Mouse (Mus musculus): ENCODE data around the gene Zfp553.
"Not testable (repeated sequence)": the region's sequence is repeated elsewhere in the genome, so short reads cannot be mapped to it uniquely, and the experiment has no call there.

Zfp553 gene

GRCm38 (mm10) chr7:127233368-127233749, 498 bp downstream of the Zfp553 start:
- DNase-seq (ENCODE audit: low spot score) = no peak

- no peak for DNase-seq (ENCODE audit: low spot score)
Observed at GRCm38 (mm10) chr7:127233765-127234164, 904 bp downstream of the Zfp553 start.

- no peak for DNase-seq (ENCODE audit: low spot score)
Observed at GRCm38 (mm10) chr7:127234777-127235176, 1.9 kb downstream of the Zfp553 start.

GRCm38 (mm10) chr7:127243361-127243867, 10.6 kb downstream of the Zfp553 start:
- DNase-seq (ENCODE audit: low spot score) = no peak

GRCm38 (mm10) chr7:127243870-127244657, 11.2 kb downstream of the Zfp553 start, which contains the start of gene Zfp771:
Gene Zfp771 (plus strand): TSS chr7:127244274.
- peak; percentile 95 for DNase-seq (ENCODE audit: low spot score)

GRCm38 (mm10) chr7:127244658-127245510, 12.0 kb downstream of the Zfp553 start:
- no peak for DNase-seq (ENCODE audit: low spot score)

GRCm38 (mm10) chr7:127250511-127250910, 17.6 kb downstream of the Zfp553 start:
- DNase-seq (ENCODE audit: low spot score) = not testable (repeated sequence)

GRCm38 (mm10) chr7:127252414-127252813, 19.6 kb downstream of the Zfp553 start:
- no peak for DNase-seq (ENCODE audit: low spot score)

GRCm38 (mm10) chr7:127253341-127253740, 20.5 kb downstream of the Zfp553 start:
- DNase-seq (ENCODE audit: low spot score) = no peak

- DNase-seq (ENCODE audit: low spot score) = peak; percentile 94
Observed at GRCm38 (mm10) chr7:127253821-127254769, 21.2 kb downstream of the Zfp553 start.

- no peak for DNase-seq (ENCODE audit: low spot score)
Observed at GRCm38 (mm10) chr7:127255008-127255407, 22.1 kb downstream of the Zfp553 start.

GRCm38 (mm10) chr7:127255965-127256364, 23.1 kb downstream of the Zfp553 start:
- no peak for DNase-seq (ENCODE audit: low spot score)

- DNase-seq (ENCODE audit: low spot score) = no peak
Observed at GRCm38 (mm10) chr7:127256518-127256917, 23.7 kb downstream of the Zfp553 start.

- no peak for DNase-seq (ENCODE audit: low spot score)
Observed at GRCm38 (mm10) chr7:127259186-127259905, 26.5 kb downstream of the Zfp553 start.

- DNase-seq (ENCODE audit: low spot score) = peak; percentile 98
Observed at GRCm38 (mm10) chr7:127260309-127261111, 27.6 kb downstream of the Zfp553 start, which contains the start of gene Dctpp1. Gene Dctpp1 (minus strand): TSS chr7:127260709.

- DNase-seq (ENCODE audit: low spot score) = no peak
Observed at GRCm38 (mm10) chr7:127262218-127262961, 29.5 kb downstream of the Zfp553 start.

- DNase-seq (ENCODE audit: low spot score) = no peak
Observed at GRCm38 (mm10) chr7:127263526-127263925, 30.7 kb downstream of the Zfp553 start.

- no peak for DNase-seq (ENCODE audit: low spot score)
Observed at GRCm38 (mm10) chr7:127270256-127270655, 37.4 kb downstream of the Zfp553 start.

- DNase-seq (ENCODE audit: low spot score) = no peak
Observed at GRCm38 (mm10) chr7:127270666-127271065, 37.8 kb downstream of the Zfp553 start.

All from yolk sac, embryonic 10.5 days (tissue).